Mouse (Mus musculus): ENCODE data around the gene Sult1a1. TPM values are rescaled to one million over a fixed set of nuclear protein-coding genes. Genes with fewer than 3 reads are reported as not detected.

The Sult1a1 gene
- polyA plus RNA-seq, 1 experiment from 2014 or later, result 1.6 TPM

- peaks cover 25% of the 10 kb centered on the region for H3K27me3 ChIP-seq
- H3K4me1 ChIP-seq, result peaks cover 19% of the 10 kb centered on the region
- H3K4me3 ChIP-seq, result peak overlapping the region; percentile 57
- WGBS, result 2% methylated on average over 39 of the region's 39 CpGs
- ATAC-seq (ENCODE audit: insufficient number of reproducible peaks, insufficient read depth, low FRiP score, low TSS enrichment), result 0 out of 2 replicates have a peak, but pooled peaks have one; percentile 31
- no peak overlapping the region for H3K27ac ChIP-seq
- peaks cover 7% of the 10 kb centered on the region; the same call in 1 of the 2 replicates for H3K36me3 ChIP-seq
- peaks cover 5% of the 10 kb centered on the region; the same call in 1 of the 2 replicates for H3K9me3 ChIP-seq
- H3K9ac ChIP-seq, result peak overlapping the region; percentile 64
- peak overlapping the region; percentile 99 for H3K4me2 ChIP-seq (replicated peaks)
Measured at GRCm38 (mm10) chr7:126704121-126704980, 28.1 kb upstream of the Sult1a1 start.

- ATAC-seq (ENCODE audit: insufficient number of reproducible peaks, insufficient read depth, low FRiP score, low TSS enrichment), result no peak
- peak overlapping the region; percentile 57 for H3K4me3 ChIP-seq
- peaks cover 25% of the 10 kb centered on the region for H3K27me3 ChIP-seq
Measured at GRCm38 (mm10) chr7:126703757-126704077, 27.5 kb upstream of the Sult1a1 start.

GRCm38 (mm10) chr7:126702861-126703756 lies 26.9 kb upstream of the Sult1a1 start:
- Histone ChIP-seq H3K9ac (no peak overlapping the region; the same call in 1 of the 2 replicates), H3K4me2 (replicated peaks) (peak overlapping the region; percentile 99), H3K4me1 (peaks cover 19% of the 10 kb centered on the region), H3K9me3 (no peaks in the 10 kb centered on the region), H3K4me3 (no peak overlapping the region; the same call in 1 of the 2 replicates), H3K27ac (no peak overlapping the region), H3K36me3 (peaks cover 11% of the 10 kb centered on the region; the same call in 1 of the 2 replicates), H3K27me3 (peaks cover 25% of the 10 kb centered on the region)
- no peak for ATAC-seq (ENCODE audit: insufficient number of reproducible peaks, insufficient read depth, low FRiP score, low TSS enrichment)
- 82% methylated on average over 12 of the region's 12 CpGs for WGBS

More at GRCm38 (mm10) chr7:126703757-126704077, 27.5 kb upstream of the Sult1a1 start:
- Histone ChIP-seq H3K4me1 (peaks cover 19% of the 10 kb centered on the region), H3K4me2 (replicated peaks) (peak overlapping the region; percentile 99), H3K36me3 (peaks cover 11% of the 10 kb centered on the region; the same call in 1 of the 2 replicates), H3K9me3 (0 out of 2 replicates have a peak, but pooled peaks cover under 1% of the 10 kb centered on the region), H3K9ac (0 out of 2 replicates have a peak overlapping the region, but pooled peaks have one; percentile 64), H3K27ac (no peak overlapping the region)
- WGBS, result 9% methylated on average over 7 of the region's 7 CpGs

GRCm38 (mm10) chr7:126702358-126702757 lies 26.1 kb upstream of the Sult1a1 start:
- H3K27me3 ChIP-seq, result peaks cover 21% of the 10 kb centered on the region
- WGBS, result 84% methylated on average over 6 of the region's 6 CpGs

GRCm38 (mm10) chr7:126701559-126702357 lies 25.5 kb upstream of the Sult1a1 start:
- 60% methylated on average over 24 of the region's 24 CpGs for WGBS
- ATAC-seq (ENCODE audit: insufficient number of reproducible peaks, insufficient read depth, low FRiP score, low TSS enrichment), result no peak
- no peak overlapping the region for H3K4me3 ChIP-seq
- no peak overlapping the region for H3K27ac ChIP-seq
- H3K36me3 ChIP-seq, result peaks cover 11% of the 10 kb centered on the region; the same call in 1 of the 2 replicates
- peaks cover 23% of the 10 kb centered on the region for H3K4me1 ChIP-seq
- H3K9ac ChIP-seq, result no peak overlapping the region
- H3K9me3 ChIP-seq, result no peaks in the 10 kb centered on the region
- peaks cover 21% of the 10 kb centered on the region for H3K27me3 ChIP-seq
- peak overlapping the region; percentile 24 for H3K4me2 ChIP-seq (replicated peaks)

More at GRCm38 (mm10) chr7:126702358-126702757, 26.1 kb upstream of the Sult1a1 start:
- Histone ChIP-seq H3K9me3 (no peaks in the 10 kb centered on the region), H3K36me3 (peaks cover 11% of the 10 kb centered on the region; the same call in 1 of the 2 replicates), H3K4me1 (peaks cover 19% of the 10 kb centered on the region), H3K9ac (no peak overlapping the region; the same call in 1 of the 2 replicates), H3K4me2 (replicated peaks) (no peak overlapping the region), H3K4me3 (no peak overlapping the region), H3K27ac (no peak overlapping the region)
- no peak for ATAC-seq (ENCODE audit: insufficient number of reproducible peaks, insufficient read depth, low FRiP score, low TSS enrichment)

- H3K36me3 ChIP-seq, result peaks cover 11% of the 10 kb centered on the region; the same call in 1 of the 2 replicates
- H3K27me3 ChIP-seq, result peaks cover 16% of the 10 kb centered on the region
- H3K4me1 ChIP-seq, result peaks cover 27% of the 10 kb centered on the region
- peak overlapping the region; percentile 24 for H3K4me2 ChIP-seq (replicated peaks)
- H3K9ac ChIP-seq, result no peak overlapping the region
- H3K9me3 ChIP-seq, result no peaks in the 10 kb centered on the region
- ATAC-seq (ENCODE audit: insufficient number of reproducible peaks, insufficient read depth, low FRiP score, low TSS enrichment), result 0 out of 2 replicates have a peak, but pooled peaks have one; percentile 11
- 0 out of 2 replicates have a peak overlapping the region, but pooled peaks have one; percentile 9 for H3K4me3 ChIP-seq
- WGBS, result 2% methylated on average over 11 of the region's 11 CpGs
- no peak overlapping the region for H3K27ac ChIP-seq
Measured at GRCm38 (mm10) chr7:126701070-126701469, 24.8 kb upstream of the Sult1a1 start.

- 84% methylated on average over 25 of the region's 25 CpGs for WGBS
- H3K4me1 ChIP-seq, result peaks cover 27% of the 10 kb centered on the region
- no peak overlapping the region for H3K4me3 ChIP-seq
- ATAC-seq (ENCODE audit: insufficient number of reproducible peaks, insufficient read depth, low FRiP score, low TSS enrichment), result no peak
- H3K9me3 ChIP-seq, result no peaks in the 10 kb centered on the region
- no peak overlapping the region; the same call in 1 of the 2 replicates for H3K9ac ChIP-seq
- no peak overlapping the region for H3K27ac ChIP-seq
- peaks cover 9% of the 10 kb centered on the region for H3K27me3 ChIP-seq
- no peak overlapping the region; the same call in 1 of the 2 replicates for H3K4me2 ChIP-seq (replicated peaks)
- peaks cover 11% of the 10 kb centered on the region; the same call in 1 of the 2 replicates for H3K36me3 ChIP-seq
Measured at GRCm38 (mm10) chr7:126700063-126701015, 24.1 kb upstream of the Sult1a1 start.

- H3K4me2 ChIP-seq (replicated peaks), result no peak overlapping the region
- no peaks in the 10 kb centered on the region for H3K9me3 ChIP-seq
- no peak for ATAC-seq (ENCODE audit: insufficient number of reproducible peaks, insufficient read depth, low FRiP score, low TSS enrichment)
- H3K4me3 ChIP-seq, result no peak overlapping the region
- H3K4me1 ChIP-seq, result peaks cover 26% of the 10 kb centered on the region
- no peak overlapping the region for H3K9ac ChIP-seq
- H3K36me3 ChIP-seq, result peaks cover 11% of the 10 kb centered on the region; the same call in 1 of the 2 replicates
- no peaks in the 10 kb centered on the region for H3K27me3 ChIP-seq
- H3K27ac ChIP-seq, result no peak overlapping the region
- WGBS, result 93% methylated on average over 8 of the region's 8 CpGs
Measured at GRCm38 (mm10) chr7:126697838-126698237, 21.6 kb upstream of the Sult1a1 start.

GRCm38 (mm10) chr7:126696886-126697285 lies 20.7 kb upstream of the Sult1a1 start:
- ATAC-seq (ENCODE audit: insufficient number of reproducible peaks, insufficient read depth, low FRiP score, low TSS enrichment), result no peak
- Histone ChIP-seq H3K9ac (peak overlapping the region; percentile 83; the same call in 1 of the 2 replicates), H3K27ac (no peak overlapping the region)

GRCm38 (mm10) chr7:126696303-126696702 lies 20.1 kb upstream of the Sult1a1 start:
- ATAC-seq (ENCODE audit: insufficient number of reproducible peaks, insufficient read depth, low FRiP score, low TSS enrichment), result no peak
- Histone ChIP-seq H3K4me3 (peak overlapping the region; percentile 78), H3K9me3 (no peaks in the 10 kb centered on the region), H3K27me3 (no peaks in the 10 kb centered on the region), H3K4me1 (peaks cover 25% of the 10 kb centered on the region), H3K9ac (peak overlapping the region; percentile 83), H3K4me2 (replicated peaks) (peak overlapping the region; percentile 82), H3K36me3 (peaks cover 26% of the 10 kb centered on the region), H3K27ac (no peak overlapping the region)
- 3% methylated on average over 17 of the region's 17 CpGs for WGBS

More at GRCm38 (mm10) chr7:126696886-126697285, 20.7 kb upstream of the Sult1a1 start:
- 82% methylated on average over 3 of the region's 3 CpGs for WGBS
- no peaks in the 10 kb centered on the region for H3K9me3 ChIP-seq
- H3K36me3 ChIP-seq, result peaks cover 20% of the 10 kb centered on the region
- H3K4me1 ChIP-seq, result peaks cover 26% of the 10 kb centered on the region
- peak overlapping the region; percentile 78 for H3K4me3 ChIP-seq
- peak overlapping the region; percentile 82 for H3K4me2 ChIP-seq (replicated peaks)
- no peaks in the 10 kb centered on the region for H3K27me3 ChIP-seq

All from embryonic facial prominence, embryonic 12.5 days (tissue).